Mouse (Mus musculus) urinary bladder, postnatal 4 days (tissue): ENCODE results near the gene Mrpl49.
A peak's percentile ranks its signal among the peaks of the same experiment; 100 is the strongest.

Experiments
- DNase-seq, 2 experiments: peaks; one replicate each; pipeline ENCODE4 v3.0.0; 2021 to 2022; ENCODE audit warnings: low spot score in 2 of 2

The Mrpl49 gene

GRCm38 (mm10) chr19:6037695-6038094 is 19.9 kb downstream of the Mrpl49 start:
- DNase-seq, result no peak

DNA sequence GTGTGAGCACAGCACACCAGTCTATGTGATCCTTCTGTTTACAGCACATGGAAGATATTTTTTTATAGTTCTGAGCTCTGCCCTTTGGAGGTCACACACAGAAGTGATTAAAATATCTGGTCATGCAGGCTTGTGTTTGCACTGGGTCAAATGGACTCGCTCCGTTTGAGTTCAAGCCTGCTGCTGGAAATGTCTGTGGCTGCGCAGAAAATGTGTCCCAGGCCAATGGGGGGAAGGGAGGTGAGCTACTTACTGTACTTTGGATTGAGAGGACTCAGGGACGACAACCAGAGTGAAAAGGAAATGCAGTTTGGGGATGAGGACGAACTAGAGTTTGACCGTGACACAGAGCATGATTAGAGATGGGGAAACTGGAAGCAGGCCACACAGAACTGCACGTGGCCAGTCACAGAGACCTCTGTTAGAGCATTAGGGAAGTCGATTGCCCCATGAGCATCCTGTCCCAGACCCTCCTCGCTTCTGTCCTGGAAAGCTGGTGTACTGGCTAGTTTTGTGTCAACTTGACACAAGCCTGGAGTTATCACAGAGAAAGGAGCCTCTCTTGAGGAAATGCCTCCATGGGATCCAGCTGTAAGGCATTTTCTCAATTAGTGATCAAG is 21.5 kb downstream of the Mrpl49 start:
- DNase-seq, result no peak

- no peak for DNase-seq
Observed at GRCm38 (mm10) chr19:6030520-6031280, 26.9 kb downstream of the Mrpl49 start.

DNA sequence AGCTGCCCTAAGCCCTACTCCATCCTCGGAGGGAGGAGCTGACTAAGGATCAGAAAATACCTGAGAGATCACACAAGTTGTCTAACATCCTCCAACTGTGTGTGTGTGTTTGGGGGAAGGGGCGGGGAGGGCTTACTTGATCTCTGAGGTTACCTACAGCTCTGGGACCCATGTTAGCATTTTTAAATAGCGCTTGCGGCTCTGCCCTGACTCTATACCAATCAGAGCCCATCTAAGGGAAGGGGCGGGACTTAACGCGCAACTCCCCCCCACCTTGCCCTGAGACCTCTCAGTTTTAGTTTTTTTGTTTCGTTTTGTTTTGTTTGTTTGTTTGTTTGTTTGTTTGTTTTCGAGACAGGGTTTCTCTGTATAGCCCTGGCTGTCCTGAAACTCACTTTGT is 28.2 kb downstream of the Mrpl49 start:
- no peak for DNase-seq

DNA sequence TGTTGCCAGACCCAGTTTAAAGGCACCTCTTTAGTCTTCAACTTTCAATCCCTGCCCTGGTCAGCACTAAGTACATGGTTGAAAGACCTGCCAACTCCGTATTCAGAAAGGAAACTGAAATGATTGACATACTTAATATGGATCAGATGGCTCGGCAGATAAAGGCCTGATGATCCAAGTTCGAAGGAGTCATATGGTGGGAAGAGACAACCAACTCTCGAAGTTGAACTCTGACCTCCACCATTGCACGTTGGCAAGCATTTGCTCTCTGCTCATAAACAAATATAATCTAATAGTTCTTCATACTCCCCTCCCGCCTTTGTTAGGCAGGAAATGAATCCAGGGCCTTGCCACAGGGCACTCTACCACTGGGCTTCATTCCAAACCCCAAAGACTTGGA is 28.6 kb downstream of the Mrpl49 start:
- DNase-seq, result no peak

GRCm38 (mm10) chr19:6023930-6024329 is 33.7 kb downstream of the Mrpl49 start:
- DNase-seq, result no peak

- no peak for DNase-seq
Observed at GRCm38 (mm10) chr19:6023059-6023458, 34.5 kb downstream of the Mrpl49 start.

- no peak for DNase-seq
Observed at GRCm38 (mm10) chr19:6020276-6020675, 37.3 kb downstream of the Mrpl49 start.

GRCm38 (mm10) chr19:6018142-6019089 is 39.2 kb downstream of the Mrpl49 start:
- peak; percentile 66 to 90 for DNase-seq

- DNase-seq, result no peak
Observed at GRCm38 (mm10) chr19:6016532-6016931, 41.1 kb downstream of the Mrpl49 start.

- peak; percentile 73 to 79 for DNase-seq
Observed at GRCm38 (mm10) chr19:6015511-6016315, 41.9 kb downstream of the Mrpl49 start, which contains the start of gene Capn1. Gene Capn1, minus strand, starts transcription at chr19:6015897.

- no peak for DNase-seq
Observed at GRCm38 (mm10) chr19:6014991-6015510, 42.5 kb downstream of the Mrpl49 start.

DNA sequence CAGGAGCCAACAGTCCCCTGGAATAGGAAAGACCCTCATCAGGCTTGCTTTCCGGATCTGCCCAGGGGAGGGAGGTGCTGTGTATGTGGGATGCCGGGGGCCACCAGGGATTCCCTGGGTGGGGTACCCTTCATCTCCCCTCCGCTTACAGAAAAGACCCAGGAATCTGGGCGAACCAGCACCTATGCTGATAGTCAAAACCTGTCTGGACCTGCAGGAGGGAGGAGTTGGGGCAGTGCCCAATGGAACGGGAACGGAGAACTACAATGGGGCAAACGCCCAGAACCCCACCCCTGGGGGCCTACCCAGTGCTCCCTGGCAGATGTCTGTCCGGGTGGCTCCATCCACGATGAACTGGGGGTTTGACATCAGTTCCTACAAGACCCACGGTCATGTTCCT is 43.9 kb downstream of the Mrpl49 start:
- peak in 1 of 2 experiments; percentile 52 for DNase-seq

- no peak for DNase-seq
Observed at GRCm38 (mm10) chr19:6009137-6009536, 48.4 kb downstream of the Mrpl49 start.

- no peak for DNase-seq
Observed at GRCm38 (mm10) chr19:6007013-6007412, 50.6 kb downstream of the Mrpl49 start.

DNA sequence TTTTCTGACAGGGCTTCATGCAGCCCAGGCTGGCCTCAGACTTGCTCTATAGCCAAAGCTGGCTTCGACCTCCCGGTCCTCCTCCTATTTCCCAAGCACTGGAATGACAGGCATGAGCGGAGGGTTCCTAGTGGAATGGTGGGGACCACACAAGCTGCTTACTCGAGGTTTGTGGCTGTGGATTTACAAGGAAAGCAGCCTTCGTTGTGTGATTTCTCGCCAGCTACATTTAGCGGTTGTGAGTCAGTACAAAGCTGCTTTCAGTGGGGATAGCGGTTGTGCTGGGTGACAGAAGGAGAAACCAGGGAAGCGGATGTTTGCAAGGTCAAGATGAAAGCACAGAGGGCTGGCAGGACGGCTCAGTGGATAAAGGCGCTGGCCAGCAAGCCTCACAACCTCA is 52.0 kb downstream of the Mrpl49 start:
- no peak for DNase-seq
